Mouse (Mus musculus): Measurements from ENCODE around the gene Tnfaip8l3.

The Tnfaip8l3 gene

GRCm38 (mm10) chr9:53986972-53987371, 81.2 kb downstream of the Tnfaip8l3 start:
- peak; percentile 44 for DNase-seq

GRCm38 (mm10) chr9:53984868-53985267, 83.3 kb downstream of the Tnfaip8l3 start:
- DNase-seq = peak; percentile 69

DNA sequence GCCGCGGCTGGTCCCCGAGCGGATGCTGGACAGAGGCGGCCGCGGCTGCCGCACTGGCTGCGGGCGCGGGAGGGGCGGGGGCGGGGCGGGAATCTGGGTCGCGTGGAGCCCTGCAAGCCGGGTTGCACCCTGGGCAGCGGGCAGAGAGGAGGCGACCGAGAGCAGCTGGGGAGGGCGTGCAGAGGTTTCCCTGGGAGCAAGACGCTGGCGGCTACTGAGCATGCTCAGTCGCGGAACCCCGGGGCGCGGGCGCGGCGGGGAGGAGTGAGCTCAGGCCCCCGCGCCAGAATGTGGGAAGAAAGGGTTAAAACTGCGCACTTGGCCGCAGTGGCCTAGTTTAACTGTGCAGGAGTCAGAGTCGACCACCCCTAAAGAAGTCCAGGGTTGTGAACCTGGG, 93.1 kb downstream of the Tnfaip8l3 start, which contains the start of gene Elmod1:
TSS of gene Elmod1 (minus strand) at position 180 of the 397 bp plus-strand sequence.
- peak; percentile 75 for DNase-seq

DNA sequence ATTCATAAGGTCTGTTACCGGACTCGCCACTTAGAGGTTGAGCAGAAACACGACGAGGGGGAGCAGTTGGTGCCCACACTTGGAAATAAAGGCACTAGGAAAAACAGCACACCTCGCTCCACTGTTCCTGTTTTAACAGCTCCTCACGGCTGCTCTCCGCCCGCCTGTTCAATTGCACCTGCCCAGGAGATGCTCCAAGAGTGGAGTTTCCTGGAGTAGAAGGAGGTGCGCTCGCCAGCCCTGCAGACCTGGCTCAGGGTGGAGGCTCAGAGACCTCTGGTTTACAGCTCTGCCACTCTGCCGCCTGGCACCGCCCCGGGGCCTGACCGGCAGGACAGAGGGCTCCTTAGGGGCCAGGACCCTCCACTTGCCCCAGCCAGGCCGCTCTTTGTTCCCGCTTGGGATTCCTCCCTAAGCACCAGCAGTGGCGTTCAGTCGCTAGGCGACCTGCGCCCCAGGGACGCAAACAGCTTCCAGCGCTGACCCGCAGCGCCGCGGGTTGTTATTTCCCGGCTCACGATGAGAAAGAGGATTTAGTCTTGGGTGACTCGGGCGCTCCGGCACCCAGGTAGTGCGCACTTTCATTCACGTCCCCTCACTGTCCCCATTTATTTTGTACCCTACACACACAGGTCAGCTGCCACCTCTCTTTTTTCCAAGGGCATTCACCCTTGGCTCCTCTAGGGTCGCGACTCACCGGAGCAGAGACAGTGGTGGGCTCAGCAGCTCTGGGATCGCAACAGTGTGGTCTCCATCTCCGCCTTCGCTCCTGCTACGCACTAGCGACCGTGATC, 93.7 kb downstream of the Tnfaip8l3 start:
- DNase-seq = peak; percentile 38

- DNase-seq = peak; percentile 18
Observed at GRCm38 (mm10) chr9:53973929-53974327, 94.3 kb downstream of the Tnfaip8l3 start.
